Mouse (Mus musculus) intestine, postnatal 0 days (tissue): ENCODE measurements around the gene Asxl2. TPM values are rescaled to one million over a fixed set of nuclear protein-coding genes. Genes with fewer than 3 reads are reported as not detected.
A peak's percentile ranks its signal among the peaks of the same experiment; 100 is the strongest.

Experiments used
- ATAC-seq: fragments of 200-750 bp; cut with Nextera tagmentation; 2 replicates; pipeline ENCODE4 v1.8.0; 2017; ENCODE audit warnings: mild to moderate bottlenecking, moderate TSS enrichment, moderate library complexity
- H3K27ac ChIP-seq: fragments of 300-500 bp; sonication (generic); 2 replicates; pipeline ENCODE4 v1.5.1; 2014; ENCODE audit warnings: mild to moderate bottlenecking, low read depth, low read length, moderate library complexity
- H3K27me3 ChIP-seq: fragments of 300-500 bp; sonication (generic); replicated peaks from 2 replicates; pipeline ENCODE4 v1.6.1; 2014; ENCODE audit warnings: low read length, mixed read lengths; ENCODE audit not compliant: control insufficient read depth, insufficient read depth
- H3K36me3 ChIP-seq: fragments of 300-500 bp; sonication (generic); 2 replicates; pipeline ENCODE4 v1.6.1; 2014; ENCODE audit warnings: mild to moderate bottlenecking, moderate library complexity; ENCODE audit not compliant: control insufficient read depth, insufficient read depth
- H3K4me1 ChIP-seq: fragments of 300-500 bp; sonication (generic); replicated peaks from 2 replicates; pipeline ENCODE4 v1.6.1; 2014; ENCODE audit warnings: antibody characterized with exemption, low read length, mixed read lengths; ENCODE audit not compliant: control insufficient read depth, insufficient read depth
- H3K4me2 ChIP-seq: fragments of 300-500 bp; sonication (generic); replicated peaks from 2 replicates; pipeline ENCODE4 v1.6.1; 2014; ENCODE audit warnings: low read depth, mild to moderate bottlenecking, moderate library complexity
- H3K4me3 ChIP-seq: fragments of 300-500 bp; sonication (generic); 2 replicates; pipeline ENCODE4 v1.5.1; 2014; ENCODE audit warnings: low read depth, low read length
- H3K9ac ChIP-seq: fragments of 300-500 bp; sonication (generic); 2 replicates; pipeline ENCODE4 v1.6.1; 2014; ENCODE audit warnings: mild to moderate bottlenecking, low read depth, low read length
- H3K9me3 ChIP-seq: fragments of 300-500 bp; sonication (generic); 2 replicates; pipeline ENCODE4 v1.6.1; 2016; ENCODE audit warnings: mixed run types; ENCODE audit not compliant: control insufficient read depth
- CTCF ChIP-seq: sonication (generic); IDR thresholded peaks from 2 replicates; pipeline ENCODE4 v1.5.1; 2016; ENCODE audit warnings: low read depth, mild to moderate bottlenecking, control low read depth, antibody characterized with exemption, moderate library complexity
- whole genome bisulfite sequencing: fragments of 180-500 bp; shearing (Covaris S2); extraction: QIAGEN DNeasy Blood & Tissue Kit; methylation state at CpG from one replicate; pipeline ENCODE4 v1.1.7; 2014; 5-methylcytosine and 5-hydroxymethylcytosine counted together
- polyA plus RNA-seq: library from polyadenylated mRNA; unstranded; fragments of >200 nt; fragmentation: Nextera tagmentation; extraction: Ambion mirVana; gene quantifications from 2 replicates; pipeline ENCODE4 v1.2.1, GENCODE M21; 2015

Asxl2 gene
- polyA plus RNA-seq, 1 experiment from 2014 or later: 8.3 TPM

- 34% methylated on average over 15 of the region's 15 CpGs for WGBS
- peak; percentile 64 for TF ChIP-seq CTCF
- H3K36me3 ChIP-seq: no peaks in the 10 kb centered on the region
- peak; percentile 9; the same call in 1 of the 2 replicates for ATAC-seq
- peak overlapping the region; percentile 69 for H3K4me2 ChIP-seq
- no peaks in the 10 kb centered on the region for H3K27me3 ChIP-seq
- no peaks in the 10 kb centered on the region for H3K9me3 ChIP-seq
- peak overlapping the region; percentile 35; the same call in 1 of the 2 replicates for H3K9ac ChIP-seq
- H3K27ac ChIP-seq: peak overlapping the region; percentile 81
- H3K4me1 ChIP-seq: 0 out of 2 replicates have a peak, but pooled peaks cover 3% of the 10 kb centered on the region
- peak overlapping the region; percentile 98 for H3K4me3 ChIP-seq
Measured at GRCm38 (mm10) chr12:3425375-3426341, 999 bp upstream of the Asxl2 start.

GRCm38 (mm10) chr12:3427067-3427889 lies 621 bp downstream of the Asxl2 start:
- Histone ChIP-seq H3K36me3 (no peaks in the 10 kb centered on the region), H3K4me2 (peak overlapping the region; percentile 73), H3K4me1 (0 out of 2 replicates have a peak, but pooled peaks cover 3% of the 10 kb centered on the region), H3K9ac (peak overlapping the region; percentile 98), H3K27me3 (no peaks in the 10 kb centered on the region), H3K9me3 (no peaks in the 10 kb centered on the region), H3K4me3 (peak overlapping the region; percentile 98), H3K27ac (peak overlapping the region; percentile 100)
- WGBS: under 1% methylated on average over 63 of the region's 65 CpGs
- no peak for TF ChIP-seq CTCF
- ATAC-seq: peak; percentile 63

GRCm38 (mm10) chr12:3427891-3428775 lies 1.5 kb downstream of the Asxl2 start:
- ATAC-seq: no peak
- Histone ChIP-seq H3K9ac (no peak overlapping the region), H3K4me1 (0 out of 2 replicates have a peak, but pooled peaks cover 3% of the 10 kb centered on the region), H3K36me3 (no peaks in the 10 kb centered on the region), H3K27me3 (no peaks in the 10 kb centered on the region), H3K4me2 (peak overlapping the region; percentile 73), H3K4me3 (peak overlapping the region; percentile 98), H3K27ac (peak overlapping the region; percentile 100; the same call in 1 of the 2 replicates), H3K9me3 (no peaks in the 10 kb centered on the region)
- TF ChIP-seq CTCF: peak; percentile 23; the same call in 1 of the 2 replicates
- WGBS: 64% methylated on average over 11 of the region's 11 CpGs

- no peak for TF ChIP-seq CTCF
Measured at GRCm38 (mm10) chr12:3429681-3430442, 3.2 kb downstream of the Asxl2 start.

GRCm38 (mm10) chr12:3430443-3430753 lies 3.7 kb downstream of the Asxl2 start:
- no peaks in the 10 kb centered on the region for H3K27me3 ChIP-seq
- H3K27ac ChIP-seq: no peak overlapping the region
- 0 out of 2 replicates have a peak, but pooled peaks cover 3% of the 10 kb centered on the region for H3K4me1 ChIP-seq
- no peak for TF ChIP-seq CTCF
- H3K9ac ChIP-seq: no peak overlapping the region
- no peak for ATAC-seq
- H3K9me3 ChIP-seq: no peaks in the 10 kb centered on the region
- H3K4me2 ChIP-seq: no peak overlapping the region
- H3K4me3 ChIP-seq: no peak overlapping the region
- no peaks in the 10 kb centered on the region for H3K36me3 ChIP-seq

More at GRCm38 (mm10) chr12:3429681-3430442, 3.2 kb downstream of the Asxl2 start:
- no peaks in the 10 kb centered on the region for H3K9me3 ChIP-seq
- no peak overlapping the region for H3K27ac ChIP-seq
- H3K4me3 ChIP-seq: no peak overlapping the region
- no peaks in the 10 kb centered on the region for H3K27me3 ChIP-seq
- H3K9ac ChIP-seq: no peak overlapping the region
- H3K4me1 ChIP-seq: 0 out of 2 replicates have a peak, but pooled peaks cover 3% of the 10 kb centered on the region
- H3K36me3 ChIP-seq: no peaks in the 10 kb centered on the region
- ATAC-seq: no peak
- H3K4me2 ChIP-seq: peak overlapping the region; percentile 21; the same call in 1 of the 2 replicates
- 70% methylated on average over 2 of the region's 2 CpGs for WGBS
